Mouse (Mus musculus) small intestine, adult 2 months (tissue): Measurements from ENCODE around the gene Phpt1. TPM values are rescaled to one million over a fixed set of nuclear protein-coding genes. Genes with fewer than 3 reads are reported as not detected.

Experiments
- H3K27ac ChIP-seq: fragments of 200-500 bp; 2 replicates; pipeline ENCODE4 v1.5.1; 2012; ENCODE audit warnings: low read depth, low read length, control low read depth, inconsistent platforms; ENCODE audit not compliant: insufficient read depth
- H3K27me3 ChIP-seq: fragments of 200-500 bp; 2 replicates; pipeline ENCODE4 v1.6.1; 2012; ENCODE audit warnings: mild to moderate bottlenecking, moderate library complexity, low read length, inconsistent platforms; ENCODE audit not compliant: control insufficient read depth, insufficient read depth
- H3K36me3 ChIP-seq: fragments of 200-500 bp; 2 replicates; pipeline ENCODE4 v1.6.1; 2012; ENCODE audit warnings: mild to moderate bottlenecking, low read length, control low read depth, inconsistent platforms; ENCODE audit not compliant: control insufficient read depth, insufficient read depth
- H3K4me1 ChIP-seq: fragments of 200-500 bp; 2 replicates; pipeline ENCODE4 v1.6.1; 2012; ENCODE audit warnings: low read length, inconsistent platforms, mixed read lengths; ENCODE audit not compliant: control insufficient read depth, insufficient read depth, insufficient read length
- H3K4me3 ChIP-seq: fragments of 200-500 bp; 2 replicates; pipeline ENCODE4 v1.5.1; 2012; ENCODE audit warnings: low read depth, mild to moderate bottlenecking, control low read depth, inconsistent platforms, low read length, moderate library complexity
- CTCF ChIP-seq: fragments of 200-500 bp; IDR thresholded peaks from 2 replicates; pipeline ENCODE4 v1.5.1; 2012; ENCODE audit warnings: low read depth, mild to moderate bottlenecking, control low read depth, inconsistent platforms, low read length, moderate library complexity, mixed read lengths; ENCODE audit not compliant: insufficient replicate concordance, insufficient read length; ENCODE audit errors: extremely low read depth
- POLR2A ChIP-seq: fragments of 200-500 bp; IDR thresholded peaks from 2 replicates; pipeline ENCODE4 v1.6.1; 2012; ENCODE audit warnings: low read depth, mild to moderate bottlenecking, control low read depth, inconsistent platforms, low read length, moderate library complexity
- WGBS: fragments of 180-500 bp; shearing (Covaris S2); methylation state at CpG from one replicate; pipeline ENCODE4 v1.1.7; 2018; 5-methylcytosine and 5-hydroxymethylcytosine counted together
- polyA plus RNA-seq: library from polyadenylated mRNA; depleted of rRNA; stranded (reverse); fragments of >200 nt; gene quantifications from 2 replicates; pipeline ENCODE4 v1.2.3, GENCODE M21; 2012

Phpt1 gene
- polyA plus RNA-seq, 1 experiment: 29.7 TPM

- no peaks in the 10 kb centered on the region for H3K27me3 ChIP-seq
- no peak overlapping the region for H3K27ac ChIP-seq
- TF ChIP-seq POLR2A (no peak), CTCF (no peak)
- WGBS: 90% methylated on average over 8 of the region's 8 CpGs
- peaks cover 48% of the 10 kb centered on the region for H3K36me3 ChIP-seq
- no peak overlapping the region for H3K4me3 ChIP-seq
- no peaks in the 10 kb centered on the region for H3K4me1 ChIP-seq
Measured at GRCm38 (mm10) chr2:25588227-25588907, 13.3 kb upstream of the Phpt1 start.

- Histone ChIP-seq H3K36me3 (peaks cover 40% of the 10 kb centered on the region), H3K27me3 (no peaks in the 10 kb centered on the region), H3K4me3 (no peak overlapping the region), H3K27ac (no peak overlapping the region), H3K4me1 (no peaks in the 10 kb centered on the region; the same call in 1 of the 2 replicates)
- 94% methylated on average over 8 of the region's 8 CpGs for WGBS
- TF ChIP-seq CTCF (no peak), POLR2A (no peak)
Measured at GRCm38 (mm10) chr2:25587290-25587689, 12.3 kb upstream of the Phpt1 start.

GRCm38 (mm10) chr2:25585601-25586000 lies 10.6 kb upstream of the Phpt1 start:
- 71% methylated on average over 3 of the region's 3 CpGs for WGBS
- H3K27me3 ChIP-seq: no peaks in the 10 kb centered on the region
- H3K4me1 ChIP-seq: peaks cover 5% of the 10 kb centered on the region
- H3K27ac ChIP-seq: no peak overlapping the region
- H3K4me3 ChIP-seq: no peak overlapping the region
- TF ChIP-seq CTCF (no peak), POLR2A (no peak)
- H3K36me3 ChIP-seq: peaks cover 31% of the 10 kb centered on the region

- peaks cover 10% of the 10 kb centered on the region for H3K4me1 ChIP-seq
- H3K4me3 ChIP-seq: no peak overlapping the region
- H3K27ac ChIP-seq: no peak overlapping the region
- WGBS: 85% methylated on average over 4 of the region's 4 CpGs
- peaks cover 25% of the 10 kb centered on the region for H3K36me3 ChIP-seq
- H3K27me3 ChIP-seq: 0 out of 2 replicates have a peak, but pooled peaks cover 4% of the 10 kb centered on the region
- TF ChIP-seq POLR2A (no peak), CTCF (no peak)
Measured at GRCm38 (mm10) chr2:25584856-25585255, 9.8 kb upstream of the Phpt1 start.

GRCm38 (mm10) chr2:25584152-25584551 lies 9.1 kb upstream of the Phpt1 start:
- Histone ChIP-seq H3K4me3 (no peak overlapping the region), H3K27me3 (peaks cover 11% of the 10 kb centered on the region), H3K27ac (no peak overlapping the region), H3K4me1 (peaks cover 17% of the 10 kb centered on the region), H3K36me3 (peaks cover 25% of the 10 kb centered on the region)
- TF ChIP-seq POLR2A: no peak
- no peak for TF ChIP-seq CTCF
- WGBS: 63% methylated on average over 3 of the region's 3 CpGs

- peaks cover 25% of the 10 kb centered on the region for H3K36me3 ChIP-seq
- 68% methylated on average over 4 of the region's 4 CpGs for WGBS
Measured at GRCm38 (mm10) chr2:25583571-25583970, 8.5 kb upstream of the Phpt1 start.

GRCm38 (mm10) chr2:25583120-25583481 lies 8.1 kb upstream of the Phpt1 start:
- Histone ChIP-seq H3K4me1 (peaks cover 21% of the 10 kb centered on the region), H3K27me3 (peaks cover 22% of the 10 kb centered on the region), H3K4me3 (no peak overlapping the region), H3K27ac (no peak overlapping the region), H3K36me3 (peaks cover 25% of the 10 kb centered on the region)
- TF ChIP-seq POLR2A (no peak), CTCF (no peak)
- WGBS: 63% methylated on average over 6 of the region's 6 CpGs

More at GRCm38 (mm10) chr2:25583571-25583970, 8.5 kb upstream of the Phpt1 start:
- TF ChIP-seq POLR2A: no peak
- TF ChIP-seq CTCF: no peak
- Histone ChIP-seq H3K27me3 (peaks cover 17% of the 10 kb centered on the region), H3K4me1 (peaks cover 21% of the 10 kb centered on the region), H3K27ac (no peak overlapping the region), H3K4me3 (no peak overlapping the region)

- peaks cover 27% of the 10 kb centered on the region for H3K27me3 ChIP-seq
- TF ChIP-seq POLR2A (no peak), CTCF (no peak)
- H3K27ac ChIP-seq: no peak overlapping the region
- H3K4me3 ChIP-seq: no peak overlapping the region
- H3K36me3 ChIP-seq: peaks cover 23% of the 10 kb centered on the region
- 55% methylated on average over 12 of the region's 12 CpGs for WGBS
- peaks cover 22% of the 10 kb centered on the region for H3K4me1 ChIP-seq
Measured at GRCm38 (mm10) chr2:25582466-25583119, 7.6 kb upstream of the Phpt1 start.
